Mouse (Mus musculus) 3134 (cell line): ENCODE data around the gene Gdpd1.
"Not testable (repeated sequence)": the region's sequence is repeated elsewhere in the genome, so short reads cannot be mapped to it uniquely, and the experiment has no call there.

Experiments used
- DNase-seq: peaks from one replicate; pipeline ENCODE4 v3.0.0-alpha.2; 2011; ENCODE audit warnings: low spot score; ENCODE audit not compliant: insufficient read length; ENCODE audit errors: extremely low read depth

Gene Gdpd1

DNA sequence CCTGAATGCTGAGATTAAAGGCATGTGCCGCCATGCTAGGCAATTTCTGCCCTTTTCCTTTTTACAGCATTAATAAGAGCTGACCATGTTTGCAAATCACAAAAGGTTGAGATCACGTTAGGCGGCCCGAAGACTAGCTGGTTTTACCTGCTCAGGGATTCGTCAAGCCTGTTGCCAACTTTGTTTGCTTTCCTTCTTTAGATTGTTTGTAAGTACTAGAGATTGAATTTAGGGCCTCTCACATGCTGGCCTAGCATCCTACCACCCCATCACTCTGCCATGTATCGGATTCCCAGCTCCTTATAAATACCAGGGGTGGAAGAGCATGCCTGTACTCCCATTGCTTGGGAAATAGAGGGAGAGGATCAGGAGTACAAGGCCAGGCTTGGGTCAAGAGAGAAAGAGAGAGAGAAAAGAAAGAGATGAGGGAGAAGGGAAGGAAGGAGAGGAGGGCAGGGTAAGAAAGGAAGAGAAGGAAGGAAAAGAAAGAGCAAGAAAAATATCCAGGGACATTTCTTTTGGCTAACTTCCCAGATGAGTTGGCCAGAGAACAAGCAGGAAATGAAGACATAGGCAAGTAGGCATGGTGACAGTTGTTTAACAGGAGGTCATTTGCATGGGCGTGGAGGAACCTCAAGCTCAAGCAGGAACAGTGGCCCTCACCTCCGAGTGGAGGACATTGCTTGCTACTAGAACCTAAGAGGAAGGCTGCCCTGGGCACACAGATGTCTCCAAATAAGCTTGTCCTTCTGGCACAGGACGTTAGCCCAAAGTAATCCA is 47.6 kb downstream of the Gdpd1 start:
- peak; percentile 50 for DNase-seq

DNA sequence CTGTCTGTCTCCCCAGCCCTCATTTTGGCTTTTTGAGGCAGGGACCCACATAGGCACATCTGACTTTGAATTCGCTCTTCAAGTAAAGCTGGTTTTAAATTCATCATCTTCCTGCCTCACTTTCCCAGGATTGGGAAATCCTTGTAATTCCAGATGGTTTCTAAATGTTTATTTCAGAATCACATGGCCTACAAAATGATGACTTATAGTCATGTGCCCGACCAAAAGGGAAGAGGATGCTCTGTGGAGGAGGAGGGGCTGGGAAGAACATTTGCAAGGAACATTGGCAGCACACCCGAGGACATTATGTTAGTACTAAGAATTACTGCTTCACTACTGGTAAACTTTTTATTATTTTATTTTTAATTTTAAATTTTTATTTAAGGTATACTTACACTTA is 48.5 kb downstream of the Gdpd1 start:
- DNase-seq = peak; percentile 80

DNA sequence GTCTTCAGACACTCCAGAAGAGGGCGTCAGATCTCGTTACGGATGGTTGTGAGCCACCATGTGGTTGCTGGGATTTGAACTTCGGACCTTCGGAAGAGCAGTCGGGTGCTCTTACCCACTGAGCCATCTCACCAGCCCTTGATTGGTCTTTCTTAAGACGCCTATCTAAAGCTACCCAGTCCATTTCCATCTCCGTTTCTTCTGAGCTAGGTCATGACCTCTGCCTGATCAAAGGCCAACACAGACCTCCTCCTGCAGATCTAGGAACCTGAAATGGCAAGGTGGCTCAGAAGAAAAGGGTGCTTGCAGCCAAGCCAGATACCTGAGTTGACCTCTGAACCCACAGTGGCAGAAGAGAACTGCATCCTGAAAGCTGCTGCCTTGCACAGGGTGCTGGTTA is 50.6 kb downstream of the Gdpd1 start:
- not testable (repeated sequence) for DNase-seq

DNA sequence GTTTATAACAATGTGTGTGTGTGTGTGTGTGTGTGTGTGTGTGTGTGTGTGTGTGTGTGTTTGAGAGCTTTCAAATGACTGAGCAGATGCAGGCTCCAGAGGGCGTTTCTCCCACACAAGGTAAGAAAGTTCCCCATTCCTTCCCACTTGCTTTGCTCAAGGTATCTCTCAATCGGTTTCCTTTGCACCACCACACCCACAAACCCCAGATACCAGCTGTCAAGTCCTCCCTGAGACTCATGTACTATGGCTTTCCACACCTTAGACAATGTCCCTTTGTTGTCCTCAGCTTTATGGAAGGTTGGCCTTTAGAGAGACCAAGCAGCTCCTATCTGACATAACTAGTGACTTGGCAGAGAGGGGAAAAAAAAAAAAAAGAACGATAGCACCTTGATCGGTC is 51.1 kb downstream of the Gdpd1 start:
- DNase-seq = no peak

DNA sequence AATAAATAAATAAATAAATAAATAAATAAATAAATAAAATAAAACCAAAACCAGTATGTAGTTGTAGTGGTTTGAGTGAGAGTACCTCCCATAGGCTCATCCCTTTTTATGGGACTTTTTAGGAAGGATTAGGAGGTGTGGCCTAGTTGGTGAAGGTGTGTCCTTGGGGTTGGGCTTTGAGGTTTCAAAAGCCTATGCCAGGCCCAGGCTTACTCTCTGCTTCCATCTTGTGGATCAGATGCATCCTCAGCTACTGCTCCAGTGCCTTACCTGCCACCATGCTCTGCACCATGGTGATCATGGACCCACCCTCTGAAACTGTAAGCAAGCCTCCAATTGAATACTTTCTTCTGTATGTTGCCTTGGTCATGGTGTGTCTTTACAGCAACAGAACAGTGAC is 52.3 kb downstream of the Gdpd1 start:
- DNase-seq = no peak

DNA sequence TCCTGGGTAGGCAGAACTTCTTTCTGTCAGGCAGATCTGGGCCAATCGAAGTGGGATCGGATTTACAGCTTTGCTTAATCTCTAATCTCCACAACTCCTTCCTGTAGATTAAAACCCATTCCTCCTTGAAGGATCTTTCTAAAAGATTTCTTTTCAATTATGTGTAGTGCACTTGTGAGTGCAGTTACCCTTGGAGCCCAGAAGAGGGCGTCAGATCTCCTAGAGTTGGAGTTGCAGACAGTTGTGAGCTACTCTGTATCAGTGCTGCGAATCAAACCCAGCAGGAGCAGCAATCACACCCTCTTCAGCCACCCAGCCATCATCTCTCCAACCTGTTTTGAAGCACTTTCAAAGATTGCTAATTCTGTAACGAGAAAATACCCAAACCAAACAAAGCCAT is 53.4 kb downstream of the Gdpd1 start:
- DNase-seq = no peak

DNA sequence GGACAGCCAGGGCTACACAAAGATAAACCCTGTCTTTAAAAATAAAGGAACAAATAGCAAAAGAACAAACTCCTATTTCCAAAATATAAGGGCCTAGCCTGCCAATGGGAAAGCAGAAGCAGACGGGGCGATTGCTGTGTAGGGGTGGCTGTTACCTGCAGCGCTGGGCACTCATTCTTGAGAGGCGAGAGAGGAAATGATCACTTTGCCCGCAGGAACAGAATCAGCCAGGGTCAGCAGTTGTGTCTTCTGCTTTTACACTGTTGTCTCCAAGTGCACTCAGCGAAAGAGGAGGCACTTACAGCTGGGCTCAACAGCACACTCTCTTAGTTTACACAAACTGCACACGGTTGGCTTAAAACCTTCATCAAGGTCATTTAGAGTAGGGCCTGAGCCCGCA is 54.4 kb downstream of the Gdpd1 start:
- DNase-seq = no peak

DNA sequence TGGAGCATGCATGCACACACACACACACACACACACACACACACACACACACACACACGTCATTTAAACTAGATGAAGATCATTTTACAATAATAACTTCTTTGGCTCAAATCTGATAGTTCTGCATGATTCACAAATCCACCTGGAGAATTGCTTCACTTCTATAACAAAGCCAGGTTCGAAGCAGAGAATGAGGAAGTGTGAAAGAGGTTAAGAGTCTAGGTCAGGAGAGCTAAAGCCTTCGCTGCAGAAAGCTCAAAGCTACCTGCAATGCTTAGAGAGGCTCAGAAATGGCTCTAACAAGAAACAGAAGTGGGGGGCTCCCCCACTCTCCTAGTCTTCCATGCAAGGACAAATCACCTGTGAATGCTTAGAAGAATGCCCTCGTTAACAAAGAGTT is 55.8 kb downstream of the Gdpd1 start:
- DNase-seq = no peak

DNA sequence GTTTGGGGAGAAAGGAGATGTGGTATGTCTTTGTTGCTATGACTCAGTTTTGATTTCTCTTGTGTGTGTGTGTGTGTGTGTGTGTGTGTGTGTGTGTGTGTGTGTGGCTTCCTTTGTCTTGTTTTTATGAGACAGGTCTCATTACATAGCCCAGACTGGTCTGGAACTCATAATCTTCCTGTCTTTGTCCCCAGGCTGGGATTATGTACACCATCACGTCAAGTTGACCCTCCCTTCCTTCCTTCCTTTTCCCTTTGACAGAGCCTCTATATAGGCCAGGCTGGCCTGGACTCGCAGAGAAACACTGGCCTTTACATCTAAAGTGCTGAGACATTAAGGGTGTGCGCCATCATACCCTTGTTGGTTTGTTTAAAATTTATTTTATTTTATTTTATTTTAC is 58.2 kb downstream of the Gdpd1 start:
- DNase-seq = no peak

DNA sequence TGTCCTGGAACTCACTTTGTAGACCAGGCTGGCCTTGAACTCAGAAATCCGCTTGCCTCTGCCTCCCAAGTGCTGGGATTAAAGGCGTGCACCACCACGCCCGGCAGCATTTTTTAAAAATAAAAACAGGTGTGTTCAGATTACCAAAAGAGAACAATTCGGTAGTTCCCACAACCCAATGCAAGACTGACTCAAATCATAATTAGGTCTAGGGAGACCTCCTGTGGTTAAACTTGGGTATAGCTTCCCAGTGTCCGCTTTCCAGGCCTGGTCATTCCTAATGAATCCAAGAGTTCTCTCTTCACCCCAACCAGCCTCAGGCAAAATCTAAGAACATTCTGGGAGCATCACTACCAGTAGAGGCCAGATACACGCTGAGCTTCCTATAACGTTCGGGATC is 63.4 kb downstream of the Gdpd1 start:
- DNase-seq = peak; percentile 35

DNA sequence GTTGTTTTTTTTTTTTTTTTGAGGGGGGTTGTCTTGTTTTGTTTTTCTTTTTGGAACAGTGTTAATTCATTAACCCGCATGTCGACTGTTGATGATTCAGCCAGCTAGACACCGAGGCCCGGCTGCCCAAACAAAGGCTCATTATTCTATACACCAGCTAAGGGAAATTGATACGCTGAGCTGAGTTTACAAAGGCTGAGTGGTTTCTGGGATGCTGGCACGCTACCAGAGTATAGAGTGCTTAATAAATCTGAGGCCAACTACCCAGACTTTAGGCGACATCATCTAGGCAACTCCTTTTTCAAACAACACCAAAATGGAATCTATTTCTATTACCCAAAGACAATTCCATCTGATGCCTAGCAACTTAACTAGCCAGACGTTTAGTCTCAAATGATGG is 66.5 kb downstream of the Gdpd1 start:
- no peak for DNase-seq

DNA sequence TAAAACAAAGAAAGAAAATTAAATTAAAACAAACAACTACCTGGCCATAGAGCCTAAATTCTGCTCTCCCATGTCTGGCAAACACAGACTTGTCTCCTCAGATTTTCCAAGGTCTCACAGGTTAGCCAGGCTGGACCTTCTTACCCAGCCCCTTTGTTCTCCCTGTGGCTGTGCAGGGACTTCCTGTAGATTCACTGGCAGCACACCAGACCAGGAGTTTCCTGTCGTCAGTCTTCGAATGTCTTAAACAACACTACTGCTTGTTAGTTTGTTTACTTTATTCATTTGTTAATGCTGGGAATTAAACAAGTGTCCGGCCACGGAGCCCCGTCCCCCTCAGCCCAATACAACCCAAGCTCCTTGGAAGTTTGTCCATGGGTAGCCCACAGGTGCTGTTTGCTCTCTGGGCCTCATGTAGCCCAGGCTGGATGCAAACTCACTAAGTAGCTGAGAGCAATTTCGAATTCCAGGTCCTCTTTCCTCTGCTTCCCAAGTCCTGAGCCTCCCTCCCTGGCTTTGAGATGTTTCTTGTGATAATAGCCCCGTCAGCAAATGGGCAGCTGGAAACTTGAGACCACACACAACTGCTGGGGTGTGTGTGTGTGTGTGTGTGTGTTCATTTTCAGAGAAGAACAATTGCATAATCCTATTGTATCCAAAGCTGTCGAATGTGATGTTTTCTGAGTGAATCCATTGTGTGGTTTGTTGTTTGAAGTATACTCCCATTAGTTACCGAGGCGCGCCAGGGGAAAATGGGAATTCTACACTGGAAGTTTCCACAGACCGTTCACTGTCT is 68.7 kb downstream of the Gdpd1 start:
- no peak for DNase-seq

DNA sequence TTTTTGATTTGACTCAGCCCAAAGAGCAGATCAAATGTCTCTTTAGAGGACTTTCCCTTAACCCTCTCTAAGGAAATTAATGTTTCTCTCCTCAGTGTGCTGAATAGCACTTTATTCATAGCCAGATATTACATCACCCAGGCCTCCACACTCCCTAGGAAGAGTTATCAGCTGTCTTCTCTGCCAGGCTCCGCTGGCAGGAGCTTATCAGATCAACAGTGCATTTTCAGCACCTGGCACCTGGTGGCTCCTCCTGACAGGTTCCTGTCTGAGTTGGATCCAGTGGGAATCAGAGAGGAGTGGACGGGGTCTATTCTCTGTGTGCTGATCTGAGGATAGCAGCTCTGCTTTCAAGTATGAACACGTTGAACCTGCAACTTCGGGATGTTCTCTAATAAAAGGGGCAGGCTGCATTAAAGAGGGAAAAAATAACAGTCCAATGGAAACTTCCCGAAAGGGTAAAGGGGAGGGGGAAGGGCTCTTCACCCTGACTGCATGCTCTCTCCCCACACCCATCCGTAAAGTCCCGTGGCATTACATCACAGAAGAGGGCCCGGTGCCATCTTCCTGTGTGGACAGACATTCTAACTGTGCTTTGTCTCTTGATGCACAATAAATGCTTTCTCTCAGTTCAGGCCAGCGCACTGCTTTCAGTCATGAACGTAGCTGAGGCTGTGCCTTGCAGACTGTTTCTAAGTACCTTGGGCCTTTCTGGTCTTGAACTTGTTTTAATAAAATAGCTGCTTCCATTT is 71.6 kb downstream of the Gdpd1 start:
- no peak for DNase-seq

DNA sequence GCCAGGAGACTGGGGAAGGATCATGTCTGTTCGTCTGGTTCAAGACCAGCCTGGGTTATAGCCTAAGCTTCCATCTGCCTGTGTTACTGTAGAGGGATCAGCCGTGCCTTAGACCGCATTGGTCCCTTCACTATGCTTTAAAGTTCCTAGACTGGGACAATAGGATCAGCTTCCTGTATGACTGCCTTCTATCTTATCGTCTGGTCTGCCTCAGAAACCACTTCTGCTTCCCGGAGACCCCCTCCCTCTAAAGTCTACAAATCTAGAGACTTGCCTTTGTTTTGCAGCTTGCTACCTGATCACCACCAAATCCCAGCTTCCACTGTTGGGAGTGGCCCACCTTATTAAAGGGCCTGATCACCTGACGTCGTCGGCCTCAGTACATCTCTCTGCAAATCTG is 72.6 kb downstream of the Gdpd1 start:
- DNase-seq = no peak

DNA sequence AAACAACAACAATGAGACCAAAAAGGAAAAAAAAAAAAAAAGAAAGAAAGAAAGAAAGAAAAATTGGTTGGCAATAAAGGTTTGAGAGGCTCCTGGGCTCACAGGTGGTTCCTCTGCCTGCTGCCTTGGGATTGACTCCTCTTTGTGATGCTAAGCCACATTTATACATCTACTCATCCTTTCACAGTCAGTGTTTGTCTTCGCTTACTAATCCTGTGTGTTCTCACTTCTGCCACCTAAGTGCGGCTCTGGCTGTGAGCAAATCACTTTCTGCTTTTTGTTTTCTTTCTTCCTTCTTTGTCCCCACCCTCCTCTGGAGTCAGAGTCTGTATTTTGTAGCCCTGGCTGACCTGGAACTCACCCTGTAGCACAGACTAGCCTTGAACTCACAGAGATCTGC is 77.6 kb downstream of the Gdpd1 start:
- DNase-seq = no peak

DNA sequence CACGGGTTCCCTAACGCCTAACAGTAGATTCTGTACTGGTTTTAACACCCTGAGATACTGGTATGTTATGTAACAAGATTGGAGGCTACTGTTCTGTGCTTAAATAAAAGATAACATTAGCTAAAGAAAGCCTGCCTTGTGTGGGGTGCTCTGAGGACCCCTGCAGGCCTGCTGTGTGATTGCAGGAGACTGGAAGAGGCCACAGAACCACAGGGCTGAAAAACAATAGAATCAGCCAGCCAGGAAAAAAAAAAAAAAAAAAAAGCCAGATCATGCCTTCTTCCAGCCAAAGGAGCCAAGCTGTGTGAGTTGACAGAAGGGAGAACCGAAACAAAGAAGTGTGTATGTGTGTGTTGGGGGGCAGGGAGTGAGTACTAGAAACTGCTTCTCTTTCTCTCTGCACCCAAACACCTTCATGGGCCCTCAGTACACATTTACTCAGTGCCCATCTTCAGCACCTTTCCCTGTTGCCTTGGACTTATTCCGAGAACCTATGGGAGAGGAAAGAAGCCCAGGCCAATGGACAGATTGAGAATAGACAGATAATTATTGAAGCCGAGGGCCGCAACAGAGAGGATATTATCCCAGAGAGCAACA is 78.1 kb downstream of the Gdpd1 start:
- DNase-seq = peak; percentile 46

DNA sequence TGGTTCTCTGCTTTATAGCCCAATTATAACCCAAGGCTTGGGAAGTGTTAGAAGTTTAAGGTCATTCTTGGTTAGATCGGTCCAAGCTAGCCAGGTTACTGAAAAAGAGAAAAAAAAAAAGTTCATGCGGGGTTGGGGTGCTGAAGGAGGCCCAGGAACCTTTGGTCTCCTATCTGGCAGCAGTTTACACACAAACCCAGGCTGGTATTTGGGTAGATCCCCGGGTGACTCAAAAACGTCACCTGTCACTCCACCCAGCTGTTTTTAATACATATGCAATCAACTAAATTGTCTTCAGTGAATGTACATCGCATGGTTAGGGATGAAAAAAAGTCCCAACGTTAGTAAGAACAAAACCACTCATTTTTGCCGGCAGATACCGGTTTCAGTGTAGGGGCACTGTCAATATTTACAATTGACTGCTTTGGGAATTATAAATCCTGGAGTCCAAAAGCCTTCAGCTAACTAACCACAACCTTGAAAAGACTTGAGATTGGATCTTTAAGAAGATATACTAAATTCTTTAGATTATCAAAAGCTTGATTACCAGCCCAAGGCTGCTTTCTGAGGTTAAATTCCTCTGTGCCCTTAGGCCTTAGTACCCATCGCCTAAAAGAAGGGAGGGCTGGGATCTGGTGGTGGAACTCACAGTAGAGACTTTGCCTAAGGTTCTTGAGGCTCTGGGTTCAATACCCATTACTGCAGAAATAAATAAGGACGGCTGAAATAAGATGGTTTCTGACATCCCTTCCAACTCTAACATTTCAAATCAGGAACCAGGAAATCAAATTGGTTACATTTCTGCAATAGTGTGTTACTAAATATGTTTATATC is 78.9 kb downstream of the Gdpd1 start:
- no peak for DNase-seq

DNA sequence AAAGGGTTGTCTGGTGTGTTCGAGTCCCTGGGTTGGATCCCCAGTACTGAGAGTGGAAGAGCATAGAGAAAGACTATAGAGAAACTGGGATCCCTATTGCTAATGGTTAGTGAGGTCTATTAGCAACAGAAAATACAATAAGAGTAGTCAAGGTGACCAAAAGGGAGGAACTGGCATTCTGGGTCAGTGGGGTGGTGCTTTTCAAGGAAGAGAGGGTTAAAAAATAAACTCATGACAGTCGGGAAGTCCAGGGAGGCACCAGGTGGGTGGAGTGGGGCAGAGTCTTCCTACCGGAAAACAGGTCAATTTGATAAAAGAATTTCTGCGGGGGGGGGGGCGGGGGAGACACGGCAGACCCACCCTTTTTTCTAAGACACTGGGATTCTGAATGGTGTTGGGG is 79.5 kb downstream of the Gdpd1 start:
- DNase-seq = no peak

DNA sequence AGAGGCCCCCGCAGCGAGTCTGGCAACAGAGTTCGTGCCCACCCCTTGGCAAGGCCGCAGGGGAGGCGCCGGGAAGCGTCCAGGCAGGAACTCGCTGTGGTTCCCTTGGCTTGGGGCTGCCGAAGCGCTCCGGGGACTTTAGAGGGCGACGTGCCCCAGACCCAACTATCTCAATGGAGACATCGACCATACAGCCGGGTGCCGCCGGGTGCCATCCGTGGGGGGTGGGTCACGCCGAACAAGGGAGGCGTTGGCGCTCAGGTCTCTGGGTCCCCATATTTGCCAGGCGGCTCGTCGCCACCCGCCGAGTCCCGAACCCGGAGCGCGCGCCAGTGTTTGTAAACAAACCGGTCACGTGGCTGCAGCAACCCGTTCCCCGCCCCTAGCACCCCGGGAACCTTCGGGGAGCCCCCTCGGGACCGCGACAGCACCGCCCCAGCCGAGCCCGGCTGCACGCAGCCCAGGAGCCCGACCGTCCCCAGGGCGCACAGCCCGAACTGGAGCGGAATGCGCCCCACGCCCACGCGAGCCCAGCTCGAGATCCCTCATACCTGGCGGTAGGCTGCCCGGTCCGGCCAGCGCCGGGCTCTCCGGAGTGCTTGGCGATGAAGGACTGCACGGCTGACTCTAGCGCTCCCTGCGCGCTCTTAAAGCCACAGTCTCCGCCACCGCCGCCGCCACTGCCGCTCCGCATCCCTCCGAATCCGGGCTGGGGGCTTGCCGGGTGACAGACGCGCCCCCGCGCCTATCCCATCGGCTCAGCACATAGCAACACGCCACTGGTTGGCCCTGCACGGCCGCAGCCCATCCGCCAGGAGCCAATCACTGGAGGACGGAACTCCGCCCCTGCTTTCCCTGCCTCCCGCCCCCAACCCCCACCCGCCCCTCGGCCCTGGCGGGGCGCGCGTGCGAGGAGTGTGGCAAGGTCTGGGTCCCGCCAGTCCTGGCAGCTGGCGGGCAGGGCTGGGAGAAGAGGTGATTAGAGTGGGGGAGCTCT is 80.5 kb downstream of the Gdpd1 start, which contains the start of gene Ypel2:
Ypel2 (minus strand) TSS at position 667 of the 997 bp plus-strand sequence.
- DNase-seq = peak; percentile 87
